Mouse (Mus musculus): ENCODE measurements around the gene Ccdc124. TPM values are rescaled to one million over a fixed set of nuclear protein-coding genes. Genes with fewer than 3 reads are reported as not detected.

Ccdc124 gene
- total and polyA plus RNA-seq, 3 experiments = 36.2 to 82.0 (median 58.7) TPM

DNA sequence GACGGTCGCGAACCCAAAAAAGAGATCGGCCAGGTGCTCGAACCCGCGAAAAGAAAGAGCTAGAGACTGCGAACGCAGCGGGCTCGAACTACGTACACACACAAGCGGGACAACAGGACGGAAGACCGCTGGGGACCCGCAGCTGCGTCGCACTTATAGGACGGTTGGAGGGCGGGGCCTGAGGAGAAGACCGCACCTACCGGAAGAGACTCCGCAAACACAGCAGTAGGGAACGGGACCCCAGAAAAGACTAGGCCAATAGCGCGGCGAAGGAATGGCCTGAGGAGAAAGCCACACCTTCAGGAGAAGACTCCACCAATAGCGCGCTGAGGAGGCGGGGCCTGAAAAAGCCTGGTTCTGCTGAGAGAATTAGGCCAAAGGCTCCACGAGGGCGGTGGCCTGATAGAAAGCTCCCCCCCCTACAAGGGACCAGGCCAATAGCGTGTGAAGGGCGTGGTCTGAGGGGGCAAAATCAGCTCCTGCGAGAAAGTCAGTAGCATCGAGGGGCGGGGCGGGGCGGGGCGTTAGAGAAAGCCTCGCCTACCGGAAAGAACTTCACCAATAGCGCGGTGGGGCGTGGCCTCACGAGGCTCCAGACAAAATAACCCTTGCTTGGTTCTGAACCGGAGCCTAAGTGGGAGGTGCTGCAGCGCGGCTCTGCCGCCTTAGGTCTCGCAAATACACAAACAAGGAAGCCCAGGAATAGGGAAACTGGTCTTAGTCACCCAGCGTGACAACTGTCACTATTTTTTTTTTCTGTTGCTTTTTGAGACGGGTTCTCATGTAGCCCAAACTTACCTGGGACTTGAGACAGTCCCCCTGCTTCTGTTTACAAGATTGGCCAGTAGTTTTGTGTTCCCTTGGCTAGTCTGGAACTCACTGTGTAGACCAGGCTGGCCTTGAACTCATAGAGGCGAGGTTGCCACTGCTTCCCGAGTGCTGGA, 34.1 kb downstream of the Ccdc124 start, which contains the start of gene Arrdc2:
Arrdc2 (minus strand) TSS at position 313 of the 944 bp plus-strand sequence.
- H3K9me3 ChIP-seq (replicated peaks; ENCODE audit: low read length) = no peaks in the 10 kb centered on the region
- dilution Hi-C loops (cut with MboI; ENCODE audit: extremely low pct_ligation_motif_present, extremely low pct_unique_long_range_greater_than_20kb, low sequenced_read_pairs) (no loop called here), in situ Hi-C loops (cut with MboI; ENCODE audit: low pct_ligation_motif_present, low pct_unique_long_range_greater_than_20kb, low sequenced_read_pairs) (loop anchor here (5.0 to 10.0 kb wide), 2 partner anchors 77 to 125 kb away; partner anchors contain the start of genes Gm3336 and Mpv17l2)
- H3K4me2 ChIP-seq (ENCODE audit: insufficient read depth, low read depth, poor library complexity, severe bottlenecking) = peak within 1 kb of the TSS; percentile 31
- peaks cover 12 to 25% of the 10 kb centered on the region in 2 experiments for H3K36me3 ChIP-seq (replicated peaks in 1 of 2; ENCODE audit: control insufficient read depth in 1 of 2, insufficient read depth in 1 of 2, low read length in 1 of 2)
- H3K4me1 ChIP-seq (ENCODE audit: control insufficient read depth in 1 of 2, insufficient read depth in 2 of 2) = peaks cover 2 to 17% of the 10 kb centered on the region in 2 experiments; a peak in 3 of 4 replicates
- H3K4me3 ChIP-seq (replicated peaks in 1 of 3; ENCODE audit: low read depth in 2 of 3, low read length in 2 of 3, poor library complexity in 1 of 3) = peak within 1 kb of the TSS; percentile 69 to 80 (median 79)
- peaks cover 24% of the 10 kb centered on the region for H3K27me3 ChIP-seq (replicated peaks)
- peak within 1 kb of the TSS; percentile 68 for H3K9ac ChIP-seq (ENCODE audit: insufficient read depth, low read depth)
- H3K79me2 ChIP-seq (replicated peaks; ENCODE audit: control insufficient read depth, extremely low read depth, insufficient read depth, poor library complexity, severe bottlenecking) = no peaks in the 10 kb centered on the region
- DNase-seq (ENCODE audit: extremely low read depth) = peak; percentile 100
- peak within 1 kb of the TSS; percentile 56 for H3K27ac ChIP-seq (ENCODE audit: insufficient read depth, low read depth)
- TF ChIP-seq GABPA (IDR thresholded peaks at IDR 0.05; ENCODE audit: insufficient replicate concordance, low read depth, low read length) = no peak
- TF ChIP-seq IRF4 (IDR thresholded peaks at IDR 0.05; ENCODE audit: low read depth, low read length) = 0 out of 2 replicates have a peak, but pooled peaks have one; percentile 24
- peak; percentile 29; the same call in 1 of the 2 replicates for TF ChIP-seq E2F4 (IDR thresholded peaks at IDR 0.05; ENCODE audit: insufficient replicate concordance, low read depth, low read length)
- no peak for TF ChIP-seq USF1 (IDR thresholded peaks at IDR 0.05; ENCODE audit: low read depth, low read length)
- no peak for TF ChIP-seq PAX5 (IDR thresholded peaks at IDR 0.05; ENCODE audit: low read length)
- TF ChIP-seq RCOR1 (conservative IDR thresholded peaks at IDR 0.05; ENCODE audit: low read depth, low read length) = no peak
- peak; percentile 49; the same call in 1 of the 2 replicates for TF ChIP-seq CHD2 (IDR thresholded peaks at IDR 0.05; ENCODE audit: low read length)
- TF ChIP-seq POLR2AphosphoS2 (IDR thresholded peaks at IDR 0.05; ENCODE audit: low read depth, low read length) = peak; percentile 94
- TF ChIP-seq MEF2A (IDR thresholded peaks at IDR 0.05; ENCODE audit: borderline replicate concordance, low read depth, low read length) = peak; percentile 34; the same call in 1 of the 2 replicates
- no peak; the same call in 1 of the 2 replicates for TF ChIP-seq MAX (IDR thresholded peaks at IDR 0.05; ENCODE audit: low read length)
- TF ChIP-seq MXI1 (IDR thresholded peaks at IDR 0.05; ENCODE audit: low read depth, low read length) = peak; percentile 42; the same call in 1 of the 2 replicates
- no peak for TF ChIP-seq JUN (IDR thresholded peaks at IDR 0.05; ENCODE audit: insufficient read depth, low read depth, low read length)
- TF ChIP-seq CHD1 (IDR thresholded peaks at IDR 0.05; ENCODE audit: low read depth, low read length) = no peak
- peak; percentile 99 for TF ChIP-seq NELFE (IDR thresholded peaks at IDR 0.05; ENCODE audit: low read depth, low read length)
- peak; percentile 98 for TF ChIP-seq TBP (conservative IDR thresholded peaks at IDR 0.05; ENCODE audit: low read depth, low read length)
- no peak for TF ChIP-seq MAFK (IDR thresholded peaks at IDR 0.05; ENCODE audit: insufficient replicate concordance, low read length)
- no peak for TF ChIP-seq UBTF (IDR thresholded peaks at IDR 0.05; ENCODE audit: low read depth, low read length)
- TF ChIP-seq HCFC1 (IDR thresholded peaks at IDR 0.05; ENCODE audit: low read depth, low read length) = peak; percentile 66
- TF ChIP-seq ZMIZ1 (IDR thresholded peaks at IDR 0.05; ENCODE audit: low read depth, low read length) = peak; percentile 98
- TF ChIP-seq MAZ (IDR thresholded peaks at IDR 0.05; ENCODE audit: low read depth, low read length) = no peak
- TF ChIP-seq USF2 (conservative IDR thresholded peaks at IDR 0.05; ENCODE audit: low read depth, low read length) = no peak
- TF ChIP-seq SIN3A (IDR thresholded peaks at IDR 0.05; ENCODE audit: low read length) = peak; percentile 47
- TF ChIP-seq EP300 (IDR thresholded peaks at IDR 0.05; ENCODE audit: low read length) = no peak
- TF ChIP-seq ZC3H11A (IDR thresholded peaks at IDR 0.05; ENCODE audit: low read depth, low read length) = no peak
- TF ChIP-seq POLR2A (IDR thresholded peaks at IDR 0.05; ENCODE audit: low read depth, low read length) = peak; percentile 100
- no peak for TF ChIP-seq CTCF (conservative IDR thresholded peaks at IDR 0.05 in 1 of 2, IDR thresholded peaks at IDR 0.05 in 1 of 2; ENCODE audit: low read depth in 2 of 2, low read length in 2 of 2)
- no peak for TF ChIP-seq RAD21 (IDR thresholded peaks at IDR 0.05; ENCODE audit: low read depth, low read length)
- peak; percentile 1; the same call in 1 of the 2 replicates for TF ChIP-seq NRF1 (IDR thresholded peaks at IDR 0.05; ENCODE audit: low read depth, low read length)
- TF ChIP-seq ZNF384 (IDR thresholded peaks at IDR 0.05; ENCODE audit: low read depth, low read length) = peak; percentile 56
- TF ChIP-seq TCF12 (IDR thresholded peaks at IDR 0.05; ENCODE audit: low read depth, low read length) = peak; percentile 80; the same call in 1 of the 2 replicates
- 0 out of 2 replicates have a peak, but pooled peaks have one; percentile 13 for TF ChIP-seq ETS1 (conservative IDR thresholded peaks at IDR 0.05; ENCODE audit: low read depth, low read length)
- no peak for TF ChIP-seq JUND (conservative IDR thresholded peaks at IDR 0.05; ENCODE audit: low read depth, low read length)
- no peak for TF ChIP-seq ZKSCAN1 (IDR thresholded peaks at IDR 0.05; ENCODE audit: borderline replicate concordance, low read depth, low read length)
- peak; percentile 96 for TF ChIP-seq ELF1 (IDR thresholded peaks at IDR 0.05; ENCODE audit: low read depth, low read length)
- TF ChIP-seq KAT2A (IDR thresholded peaks at IDR 0.05; ENCODE audit: insufficient replicate concordance, low read length) = no peak
- no peak for TF ChIP-seq MYC (IDR thresholded peaks at IDR 0.05; ENCODE audit: low read depth, low read length)
- no peak for TF ChIP-seq SMC3 (IDR thresholded peaks at IDR 0.05; ENCODE audit: low read depth, low read length)

Measured in CH12.LX (cell line).